ENCODE assay signal across 12 mouse cellular contexts in the genomic region with DNA sequence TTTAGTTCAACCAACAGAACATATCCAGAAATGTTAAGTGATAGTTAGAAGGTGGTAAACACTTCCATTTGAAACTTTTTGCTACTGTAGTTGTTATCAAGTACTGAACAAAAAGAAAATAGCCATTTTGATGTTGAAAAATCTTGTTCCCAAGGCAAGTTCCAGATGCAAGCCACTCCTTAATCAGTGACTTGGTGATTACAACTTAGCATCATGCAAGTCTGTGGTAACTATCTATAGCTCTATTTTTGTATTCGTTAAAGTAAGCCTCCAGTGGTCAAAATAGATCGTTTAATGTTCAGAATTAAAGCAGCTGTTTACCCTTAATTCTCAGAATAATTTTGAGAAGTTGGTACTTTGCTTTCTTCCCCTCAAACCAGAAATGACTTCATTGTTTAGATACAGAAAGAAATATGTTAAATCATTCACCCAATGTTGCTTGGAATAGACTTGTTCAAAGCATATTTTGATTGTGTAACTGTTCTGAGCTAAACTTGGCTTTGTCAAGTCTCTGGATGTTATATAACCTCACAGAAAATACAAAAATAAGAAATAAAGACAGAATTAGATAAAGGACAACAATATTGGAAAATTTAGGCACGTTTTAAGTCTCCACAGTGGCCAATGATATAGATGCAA.
"Had no signal": no experiment of that assay in that cellular context is flagged by ENCODE, and none has a peak within 500 bp of the region (broad histone marks: within the 10 kb centered on the region; RNA-seq: fewer than 3 reads in every experiment).

No protein-coding gene starts in this region.

- ATAC-seq: intestine, embryonic 15.5 days had no signal

- DNase-seq: kidney, adult 18-20 months; kidney, adult 9 months; kidney, postnatal 14 days; kidney, postnatal 4 days; liver, embryonic 13.5 days; lung, adult 2 months; midbrain, embryonic 14.5 days; right cerebral cortex, adult 18-20 months; right cerebral cortex, postnatal 14 days; right cerebral cortex, postnatal 4 days; thymus, postnatal 25 days had no signal
